Mouse (Mus musculus): ENCODE measurements at regions not wholly inside any gene's neighbourhood (a gene's known extent, or its start where the extent isn't known, plus 50 kb on each side); places are given as distances from the start of the nearest gene placed in this dataset.

GRCm38 (mm10) chr8:34380615-34381014 lies 269.1 kb upstream of the Gm10131 start:
- TF ChIP-seq POLR2A (IDR thresholded peaks at IDR 0.05; ENCODE audit: borderline replicate concordance, control insufficient read depth, low read depth, low read length) (no peak), CTCF (IDR thresholded peaks at IDR 0.05; ENCODE audit: control insufficient read depth, insufficient read depth, low read length) (no peak)
